Mouse (Mus musculus) heart, postnatal 0 days (tissue): ENCODE data around the gene Col25a1.

Experiments
- CTCF ChIP-seq: IDR thresholded peaks from 2 replicates; pipeline ENCODE4 v1.5.1; 2016; ENCODE audit warnings: antibody characterized with exemption, control low read depth, low read depth
- EP300 ChIP-seq: IDR thresholded peaks from 2 replicates; pipeline ENCODE4 v1.6.1; 2016; ENCODE audit warnings: antibody characterized with exemption, low read depth

- peak; percentile 53 for TF ChIP-seq CTCF
- no peak for TF ChIP-seq EP300
Measured at GRCm38 (mm10) chr3:130185111-130185510, 53.8 kb downstream of the Col25a1 start.
